Comparison of ENCODE assay signal across 9 mouse cellular contexts in genomic region chr5:111649012-111649411, GRCm38 (mm10).
DNase-seq lines count a peak whose midpoint lies in the region; ATAC-seq lines count a peak whose summit lies in the region.
"Had no signal": no experiment of that assay in that cellular context is flagged by ENCODE, and none has a peak within 500 bp of the region (broad histone marks: within the 10 kb centered on the region; RNA-seq: fewer than 3 reads in every experiment).

No protein-coding gene starts in this region.

- no peak overlapping the region for H3K9ac ChIP-seq in intestine, embryonic 16.5 days (ENCODE audit: low read depth, low read length)
- H3K9ac ChIP-seq in midbrain, embryonic 11.5 days (ENCODE audit: low read length) = no peak overlapping the region
- no peak overlapping the region for H3K9ac ChIP-seq in stomach, embryonic 16.5 days (ENCODE audit: low read length)

- peaks cover 15% of the 10 kb centered on the region for H3K4me1 ChIP-seq in intestine, embryonic 16.5 days (ENCODE audit: control insufficient read depth, insufficient read depth, low read length)
- peaks cover 20% of the 10 kb centered on the region for H3K4me1 ChIP-seq in midbrain, embryonic 11.5 days (ENCODE audit: control insufficient read depth, insufficient read depth, low read length)
- H3K4me1 ChIP-seq in stomach, embryonic 16.5 days (ENCODE audit: control insufficient read depth, insufficient read depth, low read length) = peaks cover 13% of the 10 kb centered on the region

- no peaks in the 10 kb centered on the region for H3K27me3 ChIP-seq in intestine, embryonic 16.5 days (replicated peaks; ENCODE audit: control insufficient read depth, insufficient read depth, low read length)
- H3K27me3 ChIP-seq in midbrain, embryonic 11.5 days (ENCODE audit: control insufficient read depth, insufficient read depth, low read length) = no peaks in the 10 kb centered on the region
- no peaks in the 10 kb centered on the region for H3K27me3 ChIP-seq in stomach, embryonic 16.5 days (ENCODE audit: control insufficient read depth, insufficient read depth, low read length)
- H3K27me3 ChIP-seq: CH12.LX had no signal

- H3K36me3 ChIP-seq in intestine, embryonic 16.5 days (ENCODE audit: control insufficient read depth, insufficient read depth, low read length) = no peaks in the 10 kb centered on the region
- no peaks in the 10 kb centered on the region for H3K36me3 ChIP-seq in midbrain, embryonic 11.5 days (ENCODE audit: control insufficient read depth, insufficient read depth, low read length)
- no peaks in the 10 kb centered on the region for H3K36me3 ChIP-seq in stomach, embryonic 16.5 days (ENCODE audit: control insufficient read depth, insufficient read depth, low read length)

- WGBS in intestine, embryonic 16.5 days = 23% methylated on average over 10 of the region's 10 CpGs
- 10% methylated on average over 10 of the region's 10 CpGs for WGBS in midbrain, embryonic 11.5 days
- 26% methylated on average over 10 of the region's 10 CpGs for WGBS in stomach, embryonic 16.5 days

- peak overlapping the region; percentile 52; the same call in 1 of the 2 replicates for H3K27ac ChIP-seq in intestine, embryonic 16.5 days (ENCODE audit: low read length)
- no peak overlapping the region for H3K27ac ChIP-seq in midbrain, embryonic 11.5 days (ENCODE audit: low read depth, low read length)
- peak overlapping the region; percentile 75 for H3K27ac ChIP-seq in stomach, embryonic 16.5 days (ENCODE audit: low read length)

- H3K4me2 ChIP-seq in intestine, embryonic 16.5 days (ENCODE audit: low read depth, low read length) = no peak overlapping the region
- peak overlapping the region; percentile 1; the same call in 1 of the 2 replicates for H3K4me2 ChIP-seq in midbrain, embryonic 11.5 days
- no peak overlapping the region for H3K4me2 ChIP-seq in stomach, embryonic 16.5 days (ENCODE audit: low read depth, low read length)

- H3K9me3 ChIP-seq in intestine, embryonic 16.5 days (ENCODE audit: control insufficient read depth, low read length) = no peaks in the 10 kb centered on the region
- H3K9me3 ChIP-seq in midbrain, embryonic 11.5 days (ENCODE audit: control insufficient read depth, low read length) = no peaks in the 10 kb centered on the region
- no peaks in the 10 kb centered on the region for H3K9me3 ChIP-seq in stomach, embryonic 16.5 days (replicated peaks; ENCODE audit: control insufficient read depth, low read length)

- DNase-seq in testis, postnatal 10 days (ENCODE audit: low spot score) = peak; percentile 69
- DNase-seq in testis, postnatal 14 days (ENCODE audit: low spot score) = no peak
- peak; percentile 66 for DNase-seq in gastrocnemius, postnatal 25 days
- DNase-seq in left cerebral cortex, adult 18-20 months (ENCODE audit: low spot score in 2 of 2) = peak; percentile 60 to 72
- DNase-seq in midbrain, embryonic 11.5 days (ENCODE audit: low spot score, missing footprints) = peak; percentile 97
- DNase-seq in cerebellum, adult 11-12 months = no peak

- H3K4me3 ChIP-seq in intestine, embryonic 16.5 days (ENCODE audit: low read length) = no peak overlapping the region
- H3K4me3 ChIP-seq in midbrain, embryonic 11.5 days (ENCODE audit: low read depth, low read length) = no peak overlapping the region
- H3K4me3 ChIP-seq in stomach, embryonic 16.5 days (replicated peaks; ENCODE audit: low read length) = no peak overlapping the region

- ATAC-seq in intestine, embryonic 16.5 days = peak; percentile 79
- peak; percentile 84 for ATAC-seq in midbrain, embryonic 11.5 days (ENCODE audit: low FRiP score)
- peak; percentile 68 for ATAC-seq in stomach, embryonic 16.5 days (ENCODE audit: insufficient read depth, low FRiP score)

Comparison
In these comparisons a context has a peak if more than half of its experiments do, and no peak if none do; other contexts are left out.
1. DNase-seq: peak in testis, postnatal 10 days (single experiment), gastrocnemius, postnatal 25 days (single experiment), left cerebral cortex, adult 18-20 months (2 of 2) and midbrain, embryonic 11.5 days (single experiment); none in testis, postnatal 14 days (single experiment) and cerebellum, adult 11-12 months (single experiment).
2. Peak in every context shown above with its lines, with median percentiles within 50 percentile points of each other: ATAC-seq.